Mouse (Mus musculus): Measurements from ENCODE around the gene Fmn2.

Gene Fmn2

DNA sequence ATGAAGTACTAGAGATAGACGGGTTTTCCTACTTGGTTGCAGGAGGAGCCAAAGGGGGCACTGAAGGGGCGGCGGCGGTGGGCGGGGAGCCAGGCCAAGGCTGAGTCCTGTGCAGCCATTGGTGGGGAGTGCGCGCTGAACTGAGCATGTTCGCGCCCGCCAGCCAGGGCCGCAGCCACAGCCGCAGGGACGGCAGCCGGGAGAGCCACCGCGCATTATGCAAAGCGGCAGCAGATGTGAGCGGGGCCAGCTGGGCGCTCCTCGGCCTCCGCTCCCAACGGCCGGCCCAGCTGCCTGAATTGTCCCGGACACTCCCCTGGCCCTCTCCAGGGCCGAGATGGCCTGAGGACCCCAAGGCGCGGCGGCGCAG, at the start of gene Fmn2:
TSS of gene Fmn2 (plus strand) at position 165 of the 370 bp plus-strand sequence.
- DNase-seq (ENCODE audit: low read depth): no peak

DNA sequence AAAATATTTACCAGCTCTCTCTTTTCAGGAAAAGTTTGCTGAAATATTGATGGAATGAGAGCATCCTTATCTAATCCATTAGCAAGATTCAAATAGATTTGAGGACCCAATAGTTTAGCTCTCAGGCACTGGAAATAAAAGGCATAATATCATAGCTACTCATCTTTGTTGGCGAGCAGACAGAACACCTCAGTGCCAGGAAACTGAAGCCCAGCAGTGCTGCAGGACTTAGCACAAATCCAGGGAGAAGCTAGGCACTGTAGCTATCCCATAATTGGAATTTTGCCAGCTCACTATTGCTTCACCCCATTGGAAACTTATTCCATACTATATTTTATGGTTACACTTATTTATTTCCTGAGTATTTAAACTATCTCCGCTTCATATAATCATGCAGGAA, 46.5 kb upstream of the Fmn2 start:
- no peak for DNase-seq (ENCODE audit: low read depth)

DNA sequence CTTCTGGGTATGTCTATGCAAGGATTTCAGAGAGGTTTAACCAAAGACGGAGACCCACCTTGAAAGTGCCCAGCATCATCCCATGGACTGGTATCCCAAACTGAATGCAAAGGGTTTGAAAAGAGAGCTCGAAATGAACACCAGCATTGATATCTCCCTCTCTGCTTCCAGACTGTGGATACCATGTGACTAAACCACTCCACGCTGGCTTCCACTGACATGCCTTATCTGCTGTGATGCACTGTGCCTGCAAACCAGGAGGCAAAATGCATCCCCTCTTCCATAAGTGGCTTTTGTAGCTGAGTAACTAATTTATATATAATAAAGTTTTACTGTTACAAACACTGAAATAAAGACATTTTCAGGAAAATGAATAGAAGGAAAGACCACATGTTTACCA, 36.2 kb upstream of the Fmn2 start:
- DNase-seq (ENCODE audit: low read depth): no peak

DNA sequence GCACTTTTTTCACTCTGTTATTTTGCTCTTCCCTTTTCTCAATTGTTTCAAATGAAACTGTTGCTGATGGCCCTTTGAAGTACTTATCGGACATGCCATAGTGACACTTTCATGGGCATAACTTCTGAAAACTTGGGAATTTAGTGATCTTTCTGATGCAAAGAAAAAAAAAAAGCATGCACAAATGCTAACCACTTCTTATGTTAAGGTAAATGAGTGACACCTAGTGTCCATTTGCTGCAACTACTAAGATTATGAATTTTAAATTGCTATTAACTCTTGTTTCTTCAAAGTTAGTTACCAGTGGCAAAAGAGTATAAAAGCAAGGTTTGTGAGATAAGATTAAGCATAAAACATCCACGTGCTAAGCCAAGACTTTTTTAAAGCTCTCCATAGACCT, 35.4 kb upstream of the Fmn2 start:
- DNase-seq (ENCODE audit: low read depth): peak; percentile 55

DNA sequence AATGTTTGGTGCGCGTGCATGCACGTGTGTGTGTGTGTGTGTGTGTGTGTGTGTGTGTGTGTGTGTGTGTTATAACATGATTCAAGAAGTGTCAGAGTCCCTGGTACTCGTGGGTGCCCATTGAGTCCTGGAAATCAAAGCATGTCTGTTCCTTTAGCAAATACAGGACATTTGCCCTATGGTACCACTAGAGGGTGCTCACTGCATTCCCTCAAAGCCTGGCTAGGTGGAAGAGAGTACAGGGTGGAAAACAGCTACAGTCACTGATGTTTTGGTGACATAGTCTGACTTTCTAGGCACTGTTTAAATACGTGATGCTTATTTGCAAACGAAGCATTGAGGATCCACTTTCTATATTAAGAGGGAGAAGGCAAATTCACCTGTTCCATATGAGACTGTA, 31.9 kb upstream of the Fmn2 start:
- peak; percentile 49 for DNase-seq (ENCODE audit: low read depth)

DNA sequence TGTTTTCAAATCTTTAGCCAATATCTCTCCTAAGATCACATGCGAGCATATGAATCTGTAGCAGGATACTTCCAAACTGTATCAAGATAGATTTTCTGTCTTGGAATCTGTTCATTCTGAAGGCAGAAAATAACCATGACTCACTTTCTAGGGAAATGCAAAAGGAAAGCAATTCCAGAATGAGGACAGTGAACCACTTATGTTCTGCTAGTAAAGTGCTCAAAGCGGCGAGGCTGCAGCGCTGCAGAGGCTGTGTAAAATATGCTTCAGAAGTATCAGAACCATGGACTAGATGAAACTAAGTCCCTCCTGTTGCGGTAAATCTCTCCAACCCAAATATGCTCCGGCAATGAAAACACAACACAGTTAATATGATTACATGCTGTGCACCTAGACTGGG, 19.1 kb upstream of the Fmn2 start:
- DNase-seq (ENCODE audit: low read depth): no peak

DNA sequence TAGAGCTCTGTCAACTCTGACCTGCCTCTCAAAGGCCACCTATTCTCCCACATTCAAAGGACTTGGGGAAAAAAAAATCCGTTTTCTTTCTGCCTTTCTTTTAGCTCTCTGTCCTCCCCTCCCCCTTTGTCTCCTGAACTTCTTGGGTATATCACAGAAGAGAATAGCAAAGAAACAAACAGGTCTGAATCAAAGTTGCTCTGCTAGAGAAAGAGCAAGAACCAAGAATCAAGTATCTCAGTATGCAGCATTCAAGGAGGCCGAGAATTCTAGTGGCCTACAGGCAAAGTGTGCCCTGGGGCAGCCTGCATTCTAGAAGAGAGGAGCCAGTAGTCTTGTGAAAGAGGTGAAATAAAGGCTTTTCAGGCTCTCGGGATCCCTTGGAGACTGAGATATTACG, 1.6 kb upstream of the Fmn2 start:
- DNase-seq (ENCODE audit: low read depth): no peak

DNA sequence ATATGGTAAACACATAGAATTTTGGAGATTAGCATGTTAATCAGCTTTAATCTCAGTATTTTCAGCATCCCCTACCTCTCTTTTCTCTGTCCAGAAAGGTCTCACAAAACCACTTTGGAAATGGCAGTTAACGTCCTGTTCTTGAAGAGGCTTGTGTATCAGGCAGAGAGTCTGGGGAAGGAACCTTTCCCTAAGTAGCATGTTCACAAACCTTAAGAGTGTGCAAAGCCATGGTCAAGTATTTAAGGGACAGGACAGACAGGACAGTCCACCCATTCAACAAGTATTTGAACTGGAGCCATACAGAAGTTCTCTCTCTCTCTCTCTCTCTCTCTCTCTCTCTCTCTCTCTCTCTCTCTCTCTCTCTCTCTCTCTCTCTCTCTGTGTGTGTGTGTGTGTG, 614 bp upstream of the Fmn2 start:
- no peak for DNase-seq (ENCODE audit: low read depth)

DNA sequence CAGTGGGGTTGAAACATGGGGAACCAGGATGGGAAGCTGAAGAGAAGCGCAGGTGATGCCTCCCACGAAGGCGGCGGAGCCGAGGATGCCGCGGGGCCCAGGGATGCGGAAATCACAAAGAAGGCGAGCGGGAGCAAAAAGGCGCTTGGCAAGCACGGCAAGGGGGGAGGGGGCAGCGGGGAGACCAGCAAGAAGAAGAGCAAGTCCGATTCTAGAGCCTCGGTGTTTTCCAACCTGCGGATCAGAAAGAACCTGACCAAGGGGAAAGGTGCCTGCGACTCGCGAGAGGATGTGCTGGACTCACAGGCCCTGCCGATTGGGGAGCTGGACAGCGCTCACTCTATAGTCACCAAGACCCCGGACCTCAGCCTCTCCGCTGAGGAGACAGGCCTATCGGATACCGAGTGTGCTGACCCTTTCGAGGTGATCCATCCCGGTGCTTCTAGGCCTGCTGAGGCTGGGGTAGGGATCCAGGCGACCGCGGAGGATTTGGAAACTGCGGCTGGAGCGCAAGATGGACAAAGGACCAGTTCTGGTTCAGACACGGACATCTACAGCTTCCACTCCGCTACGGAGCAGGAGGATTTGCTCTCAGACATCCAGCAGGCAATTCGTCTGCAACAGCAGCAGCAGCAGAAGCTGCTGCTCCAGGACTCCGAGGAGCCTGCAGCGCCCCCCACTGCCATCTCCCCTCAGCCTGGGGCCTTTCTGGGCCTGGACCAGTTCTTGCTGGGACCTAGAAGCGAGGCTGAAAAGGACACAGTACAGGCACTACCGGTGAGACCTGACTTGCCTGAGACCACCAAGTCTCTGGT, 613 bp downstream of the Fmn2 start:
- DNase-seq (ENCODE audit: low read depth): no peak

DNA sequence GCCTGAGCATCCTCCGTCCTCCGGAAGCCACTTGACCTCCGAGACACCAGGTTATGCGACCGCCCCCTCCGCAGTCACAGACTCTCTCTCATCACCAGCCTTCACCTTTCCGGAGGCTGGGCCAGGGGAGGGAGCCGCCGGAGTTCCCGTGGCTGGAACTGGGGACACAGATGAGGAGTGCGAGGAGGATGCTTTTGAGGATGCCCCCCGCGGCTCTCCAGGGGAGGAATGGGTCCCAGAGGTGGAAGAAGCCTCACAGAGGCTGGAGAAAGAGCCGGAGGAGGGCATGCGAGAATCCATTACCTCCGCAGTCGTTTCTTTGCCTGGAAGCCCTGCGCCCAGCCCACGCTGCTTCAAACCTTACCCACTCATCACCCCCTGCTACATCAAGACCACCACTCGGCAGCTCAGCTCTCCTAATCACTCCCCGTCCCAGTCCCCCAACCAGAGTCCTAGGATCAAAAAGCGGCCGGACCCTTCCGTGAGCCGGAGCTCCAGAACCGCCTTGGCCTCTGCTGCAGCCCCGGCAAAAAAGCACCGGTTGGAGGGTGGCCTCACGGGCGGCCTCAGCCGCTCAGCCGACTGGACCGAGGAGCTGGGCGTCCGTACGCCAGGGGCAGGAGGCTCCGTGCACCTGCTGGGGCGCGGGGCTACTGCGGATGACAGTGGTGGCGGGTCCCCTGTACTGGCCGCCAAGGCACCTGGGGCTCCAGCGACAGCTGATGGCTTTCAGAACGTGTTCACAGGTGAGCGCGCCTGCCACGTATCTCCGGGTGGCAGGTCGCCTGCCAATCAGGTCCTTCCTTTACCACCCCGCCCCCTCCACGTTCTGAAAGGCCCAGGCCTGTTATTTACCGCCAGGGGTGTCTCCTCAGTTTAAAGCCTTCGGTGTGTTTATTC, 1.5 kb downstream of the Fmn2 start:
- no peak for DNase-seq (ENCODE audit: low read depth)

DNA sequence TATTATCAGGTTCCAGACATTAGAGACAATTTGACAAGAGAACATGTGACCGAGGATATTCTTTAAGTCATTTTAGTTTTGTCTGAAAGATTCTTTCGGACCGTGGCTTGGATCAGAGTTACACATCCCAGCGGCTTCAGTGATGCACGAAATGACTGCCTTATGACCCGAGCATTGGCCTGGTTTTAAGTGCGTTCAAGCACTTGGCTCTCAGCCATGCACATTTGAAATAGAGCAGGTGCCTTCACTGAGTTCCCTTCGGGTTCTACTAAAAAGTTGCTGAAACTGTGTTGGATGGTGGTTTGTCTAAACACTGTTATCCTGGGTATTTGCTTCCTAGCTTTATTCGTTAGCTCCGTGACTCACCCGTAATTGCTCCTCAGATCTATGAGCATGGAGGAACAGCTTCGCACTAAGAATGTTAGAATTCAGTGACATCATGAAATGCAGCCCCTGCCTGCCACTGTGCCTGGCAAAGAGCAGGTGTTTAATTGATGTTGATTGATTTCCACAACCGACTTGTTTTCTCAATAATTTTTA, 7.0 kb downstream of the Fmn2 start:
- no peak for DNase-seq (ENCODE audit: low read depth)

DNA sequence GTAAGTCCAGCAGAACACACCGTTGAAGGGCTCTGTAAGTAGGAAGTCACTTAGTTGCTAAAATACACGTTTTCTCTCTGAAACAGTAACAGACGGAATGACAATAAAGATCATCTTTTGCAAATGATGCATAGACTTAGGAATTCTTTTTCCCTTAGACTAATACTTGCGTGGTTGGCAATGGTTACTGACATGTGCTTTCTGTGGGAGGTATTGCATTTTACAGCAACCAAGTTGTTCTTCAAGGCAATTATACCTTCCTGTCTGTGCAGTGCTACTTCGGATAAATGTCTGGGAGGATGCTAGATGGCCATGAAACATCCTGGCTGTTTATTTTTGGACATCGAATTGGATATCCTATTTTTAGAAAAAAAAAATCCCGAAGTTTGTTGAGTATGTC, 11.8 kb downstream of the Fmn2 start:
- DNase-seq (ENCODE audit: low read depth): no peak

DNA sequence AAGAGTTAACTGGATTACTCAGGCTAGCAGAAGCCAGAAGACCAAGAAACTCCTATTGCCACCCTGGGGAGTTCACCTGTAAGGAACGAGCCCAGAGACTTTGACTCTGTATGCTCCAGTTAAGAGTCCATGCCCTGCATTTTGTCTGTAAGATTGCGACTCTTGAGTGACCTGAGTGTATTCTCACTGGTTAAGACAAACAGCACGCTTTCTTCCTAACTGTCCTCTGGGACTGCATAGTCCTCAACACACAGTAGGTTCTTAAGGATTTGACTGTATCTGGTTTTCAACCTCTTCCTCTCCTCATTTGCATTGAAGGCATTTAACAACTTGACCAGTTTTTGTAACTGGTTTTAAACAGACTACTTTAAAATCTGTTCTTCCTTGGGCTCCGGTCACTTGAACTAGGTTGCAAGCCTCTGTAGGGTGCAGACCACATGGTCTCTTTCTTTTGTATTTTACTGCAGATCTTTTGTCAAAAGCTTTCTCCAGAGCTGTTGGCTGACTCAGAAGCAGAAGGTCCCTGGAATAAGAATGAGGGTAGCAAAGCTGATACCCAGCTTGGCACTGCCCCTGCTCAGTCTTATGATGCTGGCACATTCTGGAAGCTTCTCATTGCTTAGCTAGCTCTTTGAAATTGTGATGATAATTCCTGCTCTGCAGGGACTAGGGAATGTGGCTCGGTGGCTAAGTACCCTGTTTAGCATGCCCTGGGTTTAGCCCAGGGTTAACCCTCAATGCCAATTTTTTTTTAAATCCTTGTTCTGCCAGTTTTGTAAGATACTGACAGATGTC, 20.5 kb downstream of the Fmn2 start:
- no peak for DNase-seq (ENCODE audit: low read depth)

DNA sequence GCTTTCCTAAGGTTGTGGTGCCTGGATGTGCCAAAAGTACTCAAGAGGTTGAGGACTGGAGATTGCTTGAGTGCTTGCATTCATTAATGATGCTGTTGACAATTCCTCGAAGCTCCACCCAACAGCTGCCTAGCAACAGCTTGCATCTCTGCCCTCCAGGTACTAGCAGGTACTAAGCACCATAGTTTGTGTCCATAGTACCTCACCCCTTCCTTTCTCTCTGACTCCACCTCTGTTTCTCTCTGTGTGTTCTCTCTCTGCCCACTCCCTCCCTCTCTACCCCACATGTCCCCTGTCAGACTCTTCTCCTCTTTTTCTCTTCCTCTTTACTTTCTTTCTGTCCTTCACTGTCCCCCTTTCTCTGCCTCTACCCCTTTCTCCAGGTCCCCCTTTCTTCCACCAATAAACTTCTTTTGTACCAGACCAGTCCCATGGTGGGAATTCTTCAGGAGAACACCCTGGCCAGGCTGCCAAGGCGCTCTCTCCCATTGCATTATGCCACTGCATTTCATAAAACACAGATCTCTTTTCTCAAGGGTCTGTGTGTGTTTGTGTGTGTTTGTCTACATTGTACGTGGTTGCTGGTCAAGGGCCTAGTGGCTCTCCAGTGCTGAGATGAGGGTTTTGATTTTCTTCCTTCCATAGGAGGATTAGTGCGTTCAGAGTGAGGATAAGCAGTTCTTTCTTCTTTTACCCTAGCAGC, 21.3 kb downstream of the Fmn2 start:
- no peak for DNase-seq (ENCODE audit: low read depth)

DNA sequence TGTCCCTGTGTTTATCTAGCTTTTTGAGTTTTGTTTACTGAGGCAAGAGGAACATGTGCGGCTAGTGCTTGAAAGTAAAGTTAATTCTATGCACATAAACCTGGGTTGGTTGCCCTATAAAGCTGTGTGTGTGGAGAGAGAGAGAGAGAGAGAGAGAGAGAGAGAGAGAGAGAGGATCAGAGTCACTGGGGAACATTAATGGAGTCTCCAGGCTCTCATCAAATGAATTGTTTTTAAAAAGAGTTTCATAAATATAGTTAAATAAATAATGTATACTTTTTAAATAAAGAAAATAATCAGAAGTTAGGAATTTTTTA, 21.8 kb downstream of the Fmn2 start:
- no peak for DNase-seq (ENCODE audit: low read depth)

DNA sequence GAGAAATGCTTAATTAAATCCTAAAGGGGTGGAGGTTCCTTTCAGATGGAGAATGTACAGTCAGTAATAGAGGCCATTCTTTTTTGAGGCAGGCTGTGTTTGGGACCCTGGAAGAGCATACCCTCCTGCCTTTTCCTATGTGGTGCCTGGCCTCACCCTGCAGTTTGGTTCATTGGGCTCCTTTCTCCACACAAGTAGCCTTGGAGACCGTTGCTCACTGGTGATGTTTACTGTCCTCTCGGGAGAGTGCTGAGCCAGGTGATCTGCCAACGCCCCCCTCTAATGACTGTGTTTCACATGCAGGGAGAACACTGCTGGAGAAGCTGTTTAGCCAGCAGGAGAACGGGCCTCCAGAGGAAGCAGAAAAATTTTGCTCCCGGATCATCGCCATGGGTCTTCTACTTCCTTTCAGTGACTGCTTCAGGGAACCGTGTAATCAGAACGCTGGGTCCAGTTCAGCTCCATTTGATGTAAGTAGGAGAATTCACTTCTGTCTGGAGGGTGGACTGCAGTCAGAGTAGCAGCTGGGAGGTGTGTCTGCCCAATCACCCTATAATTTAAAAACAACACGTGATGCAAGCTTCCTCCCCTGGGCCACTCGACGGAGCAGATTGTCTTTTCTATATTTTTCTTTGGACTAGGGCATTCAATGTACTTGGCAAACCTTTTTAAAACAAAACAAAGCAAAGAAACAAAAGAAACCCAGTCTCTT, 35.3 kb downstream of the Fmn2 start:
- DNase-seq (ENCODE audit: low read depth): no peak

DNA sequence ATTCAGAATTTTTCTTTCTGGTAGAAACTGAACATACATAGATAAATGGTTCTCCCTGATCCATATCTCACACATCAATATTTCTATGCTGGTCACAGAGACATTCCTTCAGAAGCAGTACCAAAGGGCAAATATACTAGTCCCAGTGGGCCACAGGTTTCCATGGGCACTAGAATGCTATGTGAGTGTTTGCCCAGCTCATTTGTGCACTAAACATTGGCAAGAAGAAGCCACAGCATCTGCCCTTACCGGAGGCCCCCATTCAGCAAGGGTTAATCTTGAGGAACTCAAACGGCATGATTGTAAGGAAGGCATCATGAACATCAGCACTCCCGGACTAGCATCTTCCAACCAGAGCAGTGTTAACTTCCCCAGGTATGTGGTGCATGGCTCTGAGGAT, 35.9 kb downstream of the Fmn2 start:
- no peak for DNase-seq (ENCODE audit: low read depth)

DNA sequence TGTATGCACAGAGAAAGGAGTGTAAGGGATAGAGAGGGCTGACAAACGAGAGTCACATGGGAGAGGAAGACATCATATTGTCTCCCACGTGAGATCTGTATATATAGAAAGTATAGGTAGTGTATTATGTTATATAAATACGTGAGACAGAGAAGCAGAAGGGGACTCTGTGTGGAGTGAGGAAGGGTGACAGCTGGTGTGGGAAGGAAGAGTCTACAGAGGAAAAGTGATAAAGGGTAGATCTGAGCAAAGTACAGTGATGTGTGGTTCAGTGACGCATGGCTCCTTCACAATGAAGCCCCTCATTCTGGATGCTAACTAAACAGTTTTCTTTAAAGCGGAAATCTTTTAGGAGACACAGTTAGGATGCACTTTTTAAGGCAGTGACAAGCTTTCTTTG, 46.7 kb downstream of the Fmn2 start:
- DNase-seq (ENCODE audit: low read depth): no peak

DNA sequence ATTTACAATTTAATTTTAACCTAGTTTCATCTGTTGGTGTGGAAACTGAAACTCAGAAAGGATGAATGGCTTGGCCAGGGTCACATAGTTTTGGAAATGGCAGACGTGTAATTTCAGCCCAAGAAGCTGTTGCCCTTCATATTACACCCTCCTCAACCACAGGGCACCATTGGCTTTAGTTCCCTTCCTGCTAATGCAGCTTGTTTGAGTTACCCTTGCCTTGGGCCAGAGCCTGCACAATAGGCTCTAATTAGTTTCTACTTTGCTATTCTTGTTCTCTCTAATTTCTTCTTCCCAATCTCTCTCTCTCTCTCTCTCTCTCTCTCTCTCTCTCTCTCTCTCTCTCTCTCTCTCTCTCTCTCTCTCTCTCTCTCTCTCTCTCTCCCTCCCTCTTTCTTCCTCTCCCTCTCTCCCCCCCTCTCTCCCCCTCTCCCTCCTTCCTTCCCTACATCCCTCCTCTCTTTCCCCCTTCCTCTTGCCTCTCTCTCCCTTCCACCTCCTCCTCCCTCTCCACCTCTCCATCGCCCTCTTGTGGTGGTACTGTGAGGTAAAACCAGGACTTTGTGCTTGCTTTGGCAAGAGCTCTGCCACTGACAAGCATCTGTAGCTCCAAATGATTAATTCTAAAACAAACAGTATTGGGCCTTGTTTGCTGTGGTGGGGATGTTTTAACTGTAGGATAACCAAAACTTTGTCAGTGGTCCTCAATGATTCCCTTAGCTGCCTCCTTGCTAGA, 51.8 kb downstream of the Fmn2 start:
- peak; percentile 14 for DNase-seq (ENCODE audit: low read depth)

DNA sequence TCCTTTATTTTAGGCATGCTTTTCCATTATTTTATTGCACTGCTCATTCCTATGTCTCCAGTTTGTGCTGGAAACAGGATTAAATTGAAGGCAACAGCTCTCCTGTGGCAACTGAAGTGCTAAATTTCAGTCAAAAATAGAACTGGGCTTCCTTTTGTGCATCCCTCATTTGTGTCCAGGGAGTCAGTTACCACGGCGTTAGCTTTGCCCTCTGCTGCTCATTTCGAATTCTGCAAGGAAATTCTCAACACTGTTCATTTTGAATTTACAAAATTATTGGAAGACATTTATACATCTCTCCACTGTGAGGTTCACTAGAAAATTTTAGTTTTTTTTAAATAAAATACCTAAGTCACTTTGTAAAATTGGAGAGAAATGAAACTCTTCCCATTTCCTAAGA, 53.8 kb downstream of the Fmn2 start:
- no peak for DNase-seq (ENCODE audit: low read depth)

DNA sequence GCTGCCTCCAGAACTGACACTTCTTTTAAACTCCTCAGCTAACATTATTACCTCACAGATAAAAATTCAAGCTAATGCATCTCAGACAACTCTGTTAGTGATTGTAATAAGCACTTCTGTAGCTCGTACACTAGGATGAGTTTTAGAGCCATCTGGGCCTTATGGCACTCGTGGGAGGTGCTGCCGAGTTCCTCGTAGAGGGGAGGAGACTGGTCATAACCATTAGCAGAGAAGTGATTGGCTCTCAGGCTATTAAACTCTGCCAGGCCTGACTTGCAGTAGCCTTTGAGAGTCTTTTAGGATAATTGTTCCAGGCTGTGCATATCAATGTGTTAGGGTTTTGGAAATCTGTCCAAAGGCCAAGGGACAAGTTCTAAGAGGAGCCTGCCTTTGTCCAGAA, 55.6 kb downstream of the Fmn2 start:
- no peak for DNase-seq (ENCODE audit: low read depth)
